Mouse (Mus musculus) lung, postnatal 0 days (tissue): ENCODE measurements around the gene F2rl1.

ENCODE experiments used
- CTCF ChIP-seq: IDR thresholded peaks from 2 replicates; pipeline ENCODE4 v1.5.1; 2016; ENCODE audit warnings: antibody characterized with exemption, mild to moderate bottlenecking
- EP300 ChIP-seq: IDR thresholded peaks from 2 replicates; pipeline ENCODE4 v1.6.1; 2016; ENCODE audit warnings: antibody characterized with exemption, mild to moderate bottlenecking, control low read depth

- TF ChIP-seq CTCF (no peak), EP300 (no peak)
These were observed 44.3 kb upstream of the F2rl1 start for GRCm38 (mm10) chr13:95569326-95569725.
